Mouse (Mus musculus): Measurements from ENCODE around the gene Zfp592. TPM values are rescaled to one million over a fixed set of nuclear protein-coding genes. Genes with fewer than 3 reads are reported as not detected.

The Zfp592 gene
- 15.4 and 19.1 TPM in 2 replicates for polyA plus RNA-seq (2012; rRNA removed)

DNA sequence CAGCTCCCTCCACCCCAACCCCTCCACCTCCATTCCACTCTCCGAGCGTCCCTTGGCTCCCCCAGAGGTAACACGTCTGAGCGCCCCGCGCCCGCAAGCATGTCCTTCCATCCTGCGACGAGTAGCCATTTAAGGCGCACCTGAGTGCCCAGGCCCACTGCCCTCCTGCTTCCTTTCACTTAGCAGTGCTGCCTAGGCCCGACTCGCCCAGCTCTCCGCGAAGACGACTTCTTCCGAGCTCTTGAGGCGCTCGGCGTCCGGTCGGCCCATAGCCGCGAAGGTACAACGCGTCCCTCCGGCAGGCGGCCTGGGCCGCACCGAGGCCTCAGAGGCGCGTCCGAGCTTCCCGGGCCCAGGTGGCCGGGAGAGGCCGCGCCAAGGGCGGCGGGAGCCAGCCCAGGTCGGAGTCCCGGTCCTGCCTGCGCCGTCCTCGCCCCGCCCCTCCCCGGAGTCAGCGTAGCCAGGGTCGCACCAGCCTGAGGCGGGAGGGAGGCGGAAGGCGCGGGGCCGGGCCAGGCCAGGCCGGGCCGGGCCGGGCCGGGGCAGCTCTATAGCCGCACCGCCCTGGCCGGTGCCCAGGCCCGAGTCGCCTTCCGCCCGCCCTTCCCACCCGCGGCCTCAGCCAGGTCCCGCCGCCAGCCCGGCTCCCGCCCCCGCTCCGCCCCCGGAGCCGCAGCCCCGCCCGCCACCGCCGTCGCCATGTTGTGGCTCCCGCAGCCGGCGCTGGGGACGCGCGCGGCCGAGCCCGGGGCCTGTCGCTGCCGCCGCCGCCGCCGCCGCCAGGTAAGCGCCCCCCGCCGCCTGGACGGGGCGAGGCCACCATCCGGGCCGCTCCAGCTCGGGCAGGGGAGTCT lies at the start of gene Zfp592:
Gene Zfp592, plus strand, starts transcription at position 702 of the 854 bp plus-strand sequence.

GRCm38 (mm10) chr7:80947445-80948350 lies 45.8 kb upstream of the Zfp592 start, which contains the start of gene Sec11a:
Gene Sec11a, minus strand, starts transcription at chr7:80947780.

GRCm38 (mm10) chr7:81057471-81057870 lies 64.0 kb downstream of the Zfp592 start, which contains the start of gene Alpk3:
Gene Alpk3, plus strand, starts transcription at chr7:81057600.

Other genes with a start within 250 kb of the Zfp592 start
- gene Iqgap1, start 167.7 kb upstream of the Zfp592 start, polyA plus RNA-seq (2012; rRNA removed): 16.0 and 21.4 TPM in 2 replicates
- 25.4 and 27.5 TPM in 2 replicates for gene Zscan2, start 132.8 kb upstream of the Zfp592 start, polyA plus RNA-seq (2012; rRNA removed)
- gene Wdr73, start 92.4 kb upstream of the Zfp592 start, polyA plus RNA-seq (2012; rRNA removed): 28.1 and 34.5 TPM in 2 replicates
- 8.4 and 8.8 TPM in 2 replicates for gene Nmb, start 88.6 kb upstream of the Zfp592 start, polyA plus RNA-seq (2012; rRNA removed)
- 139 and 186 TPM in 2 replicates for gene Sec11a, start 45.9 kb upstream of the Zfp592 start, polyA plus RNA-seq (2012; rRNA removed)
- gene Alpk3, start 63.9 kb downstream of the Zfp592 start, polyA plus RNA-seq (2012; rRNA removed): 0.40 and 1.3 TPM in 2 replicates
- 0.11 and 0.14 TPM in 2 replicates for gene Slc28a1, start 121.1 kb downstream of the Zfp592 start, polyA plus RNA-seq (2012; rRNA removed)
- gene Pde8a, start 219.9 kb downstream of the Zfp592 start, polyA plus RNA-seq (2012; rRNA removed): 2.4 and 3.9 TPM in 2 replicates

All from central nervous system, embryonic 11.5 days (tissue).